ENCODE assay signal across 12 mouse cellular contexts in genomic region chr16:57336770-57337423, GRCm38 (mm10). TPM values are rescaled to one million over a fixed set of nuclear protein-coding genes. Genes with fewer than 3 reads are reported as not detected.
DNase-seq lines count a peak whose midpoint lies in the region; ATAC-seq and TF ChIP-seq lines count a peak whose summit lies in the region.
"Had no signal": no experiment of that assay in that cellular context is flagged by ENCODE, and none has a peak within 500 bp of the region (broad histone marks: within the 10 kb centered on the region; RNA-seq: fewer than 3 reads in every experiment).

No protein-coding gene starts in this region.

- peak; percentile 68 for ATAC-seq in liver, postnatal 0 days
- ATAC-seq in liver, embryonic 12.5 days: no peak
- no peak for ATAC-seq in lung, embryonic 16.5 days (ENCODE audit: low read depth)
- ATAC-seq in midbrain, embryonic 14.5 days (ENCODE audit: low FRiP score, low TSS enrichment): no peak
- ATAC-seq: Patski had no signal

- H3K27ac ChIP-seq in liver, postnatal 0 days (ENCODE audit: low read depth): peak overlapping the region; percentile 71
- H3K27ac ChIP-seq in liver, embryonic 12.5 days: no peak overlapping the region
- H3K27ac ChIP-seq in bone marrow macrophage, adult 2 months (ENCODE audit: insufficient read depth, low read depth, low read length): peak overlapping the region; percentile 72
- H3K27ac ChIP-seq in lung, embryonic 16.5 days (ENCODE audit: low read length): no peak overlapping the region
- no peak overlapping the region for H3K27ac ChIP-seq in midbrain, embryonic 14.5 days (replicated peaks; ENCODE audit: low read depth, low read length)
- H3K27ac ChIP-seq in cerebellum, adult 2 months (ENCODE audit: insufficient read depth, low read length): no peak overlapping the region
- H3K27ac ChIP-seq: lung, embryonic 15.5 days had no signal

- TF ChIP-seq CTCF in liver, postnatal 0 days (IDR thresholded peaks at IDR 0.05; ENCODE audit: low read depth): no peak
- no peak for TF ChIP-seq CTCF in bone marrow macrophage, adult 2 months (IDR thresholded peaks at IDR 0.05; ENCODE audit: low read depth, low read length)
- no peak for TF ChIP-seq CTCF in cerebellum, adult 2 months (IDR thresholded peaks at IDR 0.05; ENCODE audit: borderline replicate concordance, insufficient read depth, low read depth, low read length)

- H3K9me3 ChIP-seq in liver, postnatal 0 days (ENCODE audit: low read length): no peaks in the 10 kb centered on the region
- H3K9me3 ChIP-seq in liver, embryonic 12.5 days (replicated peaks): no peaks in the 10 kb centered on the region
- no peaks in the 10 kb centered on the region for H3K9me3 ChIP-seq in lung, embryonic 16.5 days (ENCODE audit: control insufficient read depth, low read length)
- no peaks in the 10 kb centered on the region for H3K9me3 ChIP-seq in midbrain, embryonic 14.5 days (ENCODE audit: control insufficient read depth, low read length)
- H3K9me3 ChIP-seq: lung, embryonic 15.5 days had no signal

- no peak for TF ChIP-seq POLR2A in bone marrow macrophage, adult 2 months (IDR thresholded peaks at IDR 0.05; ENCODE audit: borderline replicate concordance, low read depth, low read length)
- no peak for TF ChIP-seq POLR2A in cerebellum, adult 2 months (IDR thresholded peaks at IDR 0.05; ENCODE audit: borderline replicate concordance, insufficient read depth, low read length)

- 36% methylated on average over 11 of the region's 11 CpGs for WGBS in liver, postnatal 0 days (ENCODE audit: insufficient replicate concordance)
- 59% methylated on average over 11 of the region's 11 CpGs for WGBS in liver, embryonic 12.5 days (ENCODE audit: insufficient replicate concordance)
- 39% methylated on average over 11 of the region's 11 CpGs for WGBS in lung, embryonic 16.5 days
- 80% methylated on average over 11 of the region's 11 CpGs for WGBS in midbrain, embryonic 14.5 days
- WGBS in cerebellum, adult 2 months: 78% methylated on average over 11 of the region's 11 CpGs

- H3K27me3 ChIP-seq in liver, postnatal 0 days (ENCODE audit: insufficient read depth, low read length): no peaks in the 10 kb centered on the region
- no peaks in the 10 kb centered on the region for H3K27me3 ChIP-seq in liver, embryonic 12.5 days (replicated peaks)
- H3K27me3 ChIP-seq in lung, embryonic 16.5 days (ENCODE audit: control insufficient read depth, insufficient read depth, low read depth, low read length): no peaks in the 10 kb centered on the region
- H3K27me3 ChIP-seq in midbrain, embryonic 14.5 days (ENCODE audit: control insufficient read depth, insufficient read depth, low read length): no peaks in the 10 kb centered on the region
- no peaks in the 10 kb centered on the region for H3K27me3 ChIP-seq in cerebellum, adult 2 months (ENCODE audit: control insufficient read depth, insufficient read depth, low read length)
- H3K27me3 ChIP-seq: lung, embryonic 15.5 days; Patski had no signal

- TF ChIP-seq EP300 in liver, postnatal 0 days (IDR thresholded peaks at IDR 0.05; ENCODE audit: low read depth): no peak

- peaks cover 12% of the 10 kb centered on the region; the same call in 1 of the 2 replicates for H3K4me1 ChIP-seq in liver, postnatal 0 days (ENCODE audit: insufficient read depth)
- H3K4me1 ChIP-seq in liver, embryonic 12.5 days: no peaks in the 10 kb centered on the region
- peaks cover 13% of the 10 kb centered on the region for H3K4me1 ChIP-seq in bone marrow macrophage, adult 2 months (ENCODE audit: control insufficient read depth, insufficient read depth, low read length)
- peaks cover 18% of the 10 kb centered on the region for H3K4me1 ChIP-seq in lung, embryonic 16.5 days (replicated peaks; ENCODE audit: control insufficient read depth, insufficient read depth, low read length)
- no peaks in the 10 kb centered on the region for H3K4me1 ChIP-seq in midbrain, embryonic 14.5 days (ENCODE audit: control insufficient read depth, insufficient read depth, low read length)
- H3K4me1 ChIP-seq in cerebellum, adult 2 months (ENCODE audit: control insufficient read depth, insufficient read depth, low read length): no peaks in the 10 kb centered on the region

- peak; percentile 22 for DNase-seq in liver, postnatal 0 days
- DNase-seq in spleen, adult 18-20 months: peak; percentile 20 to 32
- no peak for DNase-seq in midbrain, embryonic 14.5 days
- no peak for DNase-seq in cerebellum, adult 2 months
- DNase-seq: cerebellum, adult 18-20 months; layer of hippocampus, adult 9-11 months had no signal

- H3K36me3 ChIP-seq in liver, postnatal 0 days (replicated peaks; ENCODE audit: insufficient read depth, low read length): no peaks in the 10 kb centered on the region
- no peaks in the 10 kb centered on the region for H3K36me3 ChIP-seq in liver, embryonic 12.5 days
- no peaks in the 10 kb centered on the region for H3K36me3 ChIP-seq in lung, embryonic 16.5 days (ENCODE audit: control insufficient read depth, insufficient read depth, low read length)
- no peaks in the 10 kb centered on the region for H3K36me3 ChIP-seq in midbrain, embryonic 14.5 days (ENCODE audit: control insufficient read depth, insufficient read depth, low read length)
- H3K36me3 ChIP-seq: lung, embryonic 15.5 days had no signal

- H3K4me3 ChIP-seq in liver, postnatal 0 days (ENCODE audit: low read depth, low read length): no peak overlapping the region
- no peak overlapping the region for H3K4me3 ChIP-seq in liver, embryonic 12.5 days
- H3K4me3 ChIP-seq in bone marrow macrophage, adult 2 months (ENCODE audit: insufficient read depth, low read length): peak overlapping the region; percentile 68
- no peak overlapping the region for H3K4me3 ChIP-seq in lung, embryonic 16.5 days (ENCODE audit: low read length)
- no peak overlapping the region for H3K4me3 ChIP-seq in midbrain, embryonic 14.5 days (replicated peaks; ENCODE audit: low read depth, low read length)
- H3K4me3 ChIP-seq in cerebellum, adult 2 months (replicated peaks; ENCODE audit: insufficient read depth, low read depth, low read length): no peak overlapping the region
- H3K4me3 ChIP-seq: erythroblast, embryonic 14.5 days; lung, embryonic 15.5 days had no signal

- peak overlapping the region; percentile 40 for H3K4me2 ChIP-seq in liver, postnatal 0 days (ENCODE audit: low read depth, low read length)
- H3K4me2 ChIP-seq in liver, embryonic 12.5 days: no peak overlapping the region
- peak overlapping the region; percentile 31 for H3K4me2 ChIP-seq in lung, embryonic 16.5 days (ENCODE audit: low read depth, low read length)
- no peak overlapping the region for H3K4me2 ChIP-seq in midbrain, embryonic 14.5 days (ENCODE audit: low read length)
- H3K4me2 ChIP-seq: lung, embryonic 15.5 days had no signal

- H3K9ac ChIP-seq in liver, postnatal 0 days (replicated peaks): no peak overlapping the region
- no peak overlapping the region for H3K9ac ChIP-seq in liver, embryonic 12.5 days
- peak overlapping the region; percentile 14 for H3K9ac ChIP-seq in lung, embryonic 16.5 days (ENCODE audit: low read length)
- no peak overlapping the region for H3K9ac ChIP-seq in midbrain, embryonic 14.5 days (replicated peaks; ENCODE audit: low read length)
- H3K9ac ChIP-seq: lung, embryonic 15.5 days had no signal

RNA-seq across cellular contexts. Expression of gene Filip1l, which starts 16.0 kb away (rescaled TPM):
- polyA plus RNA-seq in liver, postnatal 0 days (2015; fragmentation: Nextera tagmentation; extraction: Ambion mirVana): 5.5 and 6.2 TPM in 2 replicates
- 3.8 and 4.3 TPM in 2 replicates for polyA plus RNA-seq in liver, embryonic 12.5 days (2016; fragmentation: Nextera tagmentation; extraction: Ambion mirVana)
- polyA plus RNA-seq in bone marrow macrophage, adult 2 months (2012; ENCODE audit: insufficient read depth, insufficient read length, missing spikeins): 35.9 and 40.9 TPM in 2 replicates
- 28.0 and 32.6 TPM in 2 replicates for polyA plus RNA-seq in lung, embryonic 16.5 days (2015; fragmentation: Nextera tagmentation; extraction: Ambion mirVana)
- polyA plus RNA-seq in midbrain, embryonic 14.5 days (2014; fragmentation: Nextera tagmentation; extraction: Ambion mirVana): 1.4 and 3.0 TPM in 2 replicates
- polyA plus RNA-seq in cerebellum, adult 2 months (2012; rRNA removed): 1.6 TPM in 2 replicates
- polyA plus RNA-seq: erythroblast, embryonic 14.5 days had no signal

RNA-seq across cellular contexts. Expression of gene Tmem30c, which starts 44.2 kb away (rescaled TPM):
- polyA plus RNA-seq in liver, postnatal 0 days (2015; fragmentation: Nextera tagmentation; extraction: Ambion mirVana): not detected in 2 replicates
- polyA plus RNA-seq in liver, embryonic 12.5 days (2016; fragmentation: Nextera tagmentation; extraction: Ambion mirVana): not detected in 2 replicates
- polyA plus RNA-seq in bone marrow macrophage, adult 2 months (2012; ENCODE audit: insufficient read depth, insufficient read length, missing spikeins): not detected in 2 replicates
- 0.13 TPM in 1 of 2 replicates, not detected in the other for polyA plus RNA-seq in lung, embryonic 16.5 days (2015; fragmentation: Nextera tagmentation; extraction: Ambion mirVana)
- 0.18 and 0.35 TPM in 2 replicates for polyA plus RNA-seq in midbrain, embryonic 14.5 days (2014; fragmentation: Nextera tagmentation; extraction: Ambion mirVana)
- polyA plus RNA-seq in cerebellum, adult 2 months (2012; rRNA removed): 1.1 TPM in 2 replicates
- polyA plus RNA-seq: erythroblast, embryonic 14.5 days; lung, embryonic 15.5 days; Patski had no signal

Comparison
In these comparisons a context has a peak if more than half of its experiments do, and no peak if none do; other contexts are left out.
1. H3K27ac ChIP-seq: peak in liver, postnatal 0 days (single experiment) and bone marrow macrophage, adult 2 months (single experiment); none in liver, embryonic 12.5 days (single experiment), lung, embryonic 16.5 days (single experiment), midbrain, embryonic 14.5 days (single experiment) and cerebellum, adult 2 months (single experiment).
2. H3K4me2 ChIP-seq: peak in liver, postnatal 0 days (single experiment) and lung, embryonic 16.5 days (single experiment); none in liver, embryonic 12.5 days (single experiment) and midbrain, embryonic 14.5 days (single experiment).
3. DNase-seq: peak in liver, postnatal 0 days (single experiment) and spleen, adult 18-20 months (2 of 2); none in midbrain, embryonic 14.5 days (single experiment) and cerebellum, adult 2 months (0 of 2).